Mouse (Mus musculus) stomach, postnatal 0 days (tissue): ENCODE results near the gene Cd69.

Source experiments
- CTCF ChIP-seq: IDR thresholded peaks from 2 replicates; pipeline ENCODE4 v1.5.1; 2016; ENCODE audit warnings: antibody characterized with exemption, low read depth, mild to moderate bottlenecking, moderate library complexity
- EP300 ChIP-seq: optimal IDR thresholded peaks from 2 replicates; pipeline ENCODE3; 2016; ENCODE audit warnings: antibody characterized with exemption

GRCm38 (mm10) chr6:129224090-129224489 lies 51.1 kb downstream of the Cd69 start:
- TF ChIP-seq CTCF (no peak), EP300 (no peak)
